Mouse (Mus musculus) heart, postnatal 4 days (tissue): ENCODE data around the gene Mmrn2. TPM values are rescaled to one million over a fixed set of nuclear protein-coding genes. Genes with fewer than 3 reads are reported as not detected.

Source experiments
- total RNA-seq, 2 experiments: library from RNA; stranded (reverse); gene quantifications; 2 replicates each; pipeline ENCODE4 v1.2.3; 2021

Mmrn2 gene
- total RNA-seq, 2 experiments from 2014 or later: 42.1 to 43.6 TPM

Other genes with a start within 250 kb of the Mmrn2 start
- gene Npy4r, start 223.0 kb upstream of the Mmrn2 start, total RNA-seq: not detected
- gene Gprin2, start 173.8 kb upstream of the Mmrn2 start, total RNA-seq: under 1 TPM; 0.25 to 0.29 TPM
- gene Syt15, start 155.9 kb upstream of the Mmrn2 start, total RNA-seq: 1 to 10 TPM; 1.1 to 1.2 TPM
- gene Shld2, start 65.0 kb upstream of the Mmrn2 start, total RNA-seq: 1 to 10 TPM; 9.0 to 9.4 TPM
- gene Glud1, start 64.7 kb upstream of the Mmrn2 start, total RNA-seq: 100 to 1,000 TPM; 121 to 129 TPM
- not detected for gene Fam25c, start 20.0 kb upstream of the Mmrn2 start, total RNA-seq
- gene Sncg, start 676 bp upstream of the Mmrn2 start, total RNA-seq: 1 to 10 TPM; 2.3 to 2.9 TPM
- 100 to 1,000 TPM; 107 to 115 TPM for gene Bmpr1a, start 127.9 kb downstream of the Mmrn2 start, total RNA-seq
- gene 9230112D13Rik, start 147.3 kb downstream of the Mmrn2 start, total RNA-seq: not detected
- 100 to 1,000 TPM; 709 to 766 TPM for gene Ldb3, start 213.2 kb downstream of the Mmrn2 start, total RNA-seq
- 1 to 10 TPM; 2.9 to 4.8 TPM for gene Opn4, start 224.7 kb downstream of the Mmrn2 start, total RNA-seq